Mouse (Mus musculus) G1E (cell line): ENCODE measurements around the gene Bcar3. TPM values are rescaled to one million over a fixed set of nuclear protein-coding genes. Genes with fewer than 3 reads are reported as not detected.

Experiments
- ATAC-seq: 2 replicates; pipeline ENCODE4 v1.8.0; 2016; ENCODE audit warnings: mild to moderate bottlenecking; ENCODE audit not compliant: insufficient number of reproducible peaks, poor library complexity, low FRiP score, severe bottlenecking; ENCODE audit errors: extremely low read depth
- DNase-seq: peaks from one replicate; pipeline ENCODE4 v3.0.0; 2012; ENCODE audit warnings: low spot score
- H3K27me3 ChIP-seq: 2 replicates; pipeline ENCODE4 v1.6.1; 2012; ENCODE audit warnings: mild to moderate bottlenecking, low read length, inconsistent platforms; ENCODE audit not compliant: insufficient read depth
- H3K36me3 ChIP-seq: replicated peaks from 2 replicates; pipeline ENCODE3; 2012; ENCODE audit warnings: mild to moderate bottlenecking, inconsistent platforms
- H3K4me1 ChIP-seq: 2 replicates; pipeline ENCODE4 v1.6.1; 2012; ENCODE audit warnings: low read depth, low read length, inconsistent platforms, mixed read lengths; ENCODE audit not compliant: insufficient read depth
- H3K4me3 ChIP-seq: 2 replicates; pipeline ENCODE4 v1.5.1; 2012; ENCODE audit warnings: low read depth, mild to moderate bottlenecking, inconsistent platforms, low read length, moderate library complexity, mixed read lengths
- H3K9me3 ChIP-seq: replicated peaks from 2 replicates; pipeline ENCODE4 v1.6.1; 2012; ENCODE audit warnings: inconsistent platforms
- CTCF ChIP-seq: IDR thresholded peaks from 2 replicates; pipeline ENCODE4 v1.5.1; 2012; ENCODE audit warnings: low read depth, low read length, inconsistent platforms, mixed read lengths
- GATA1 ChIP-seq: IDR thresholded peaks from 2 replicates; pipeline ENCODE4 v1.6.1; 2012; ENCODE audit warnings: borderline replicate concordance, low read length, inconsistent platforms, mixed read lengths
- GATA2 ChIP-seq: IDR thresholded peaks from 2 replicates; pipeline ENCODE4 v1.6.1; 2012; ENCODE audit warnings: low read depth, low read length, inconsistent platforms, borderline replicate concordance
- POLR2AphosphoS5 ChIP-seq: IDR thresholded peaks from 2 replicates; pipeline ENCODE4 v1.6.1; 2012; ENCODE audit warnings: low read depth, low read length, inconsistent platforms; ENCODE audit not compliant: insufficient replicate concordance
- TAL1 ChIP-seq: conservative IDR thresholded peaks from 2 replicates; pipeline ENCODE4 v1.6.1; 2012; ENCODE audit warnings: low read depth, low read length, inconsistent platforms, mixed read lengths
- polyA plus RNA-seq: library from polyadenylated mRNA; stranded (reverse); fragments of >175 nt; gene quantifications from 2 replicates; pipeline ENCODE4 v1.2.3, GENCODE M21; 2012
- total RNA-seq, 2 experiments: library from RNA; stranded (forward) in 1 of 2; stranded (reverse) in 1 of 2; fragments of 200-1000 nt in 1 of 2; fragments of >200 nt in 1 of 2; fragmentation: Nextera tagmentation in 1 of 2; gene quantifications; 2 replicates each; pipeline ENCODE4 v1.2.3; 2014 to 2017

Gene Bcar3
- total and polyA plus RNA-seq, 3 experiments: 0.27 TPM; not detected in 2

GRCm38 (mm10) chr3:122450041-122450440 is 156.1 kb downstream of the Bcar3 start:
- Histone ChIP-seq H3K4me3 (no peak overlapping the region), H3K4me1 (no peaks in the 10 kb centered on the region), H3K27me3 (no peaks in the 10 kb centered on the region), H3K9me3 (no peaks in the 10 kb centered on the region), H3K36me3 (no peaks in the 10 kb centered on the region)
- ATAC-seq (no peak), DNase-seq (no peak)
- TF ChIP-seq POLR2AphosphoS5: no peak
- no peak for TF ChIP-seq TAL1
- no peak for TF ChIP-seq GATA1
- no peak for TF ChIP-seq CTCF
- TF ChIP-seq GATA2: no peak

GRCm38 (mm10) chr3:122453875-122454274 is 159.9 kb downstream of the Bcar3 start:
- no peaks in the 10 kb centered on the region for H3K36me3 ChIP-seq
- no peaks in the 10 kb centered on the region for H3K27me3 ChIP-seq
- no peaks in the 10 kb centered on the region for H3K9me3 ChIP-seq
- no peak overlapping the region for H3K4me3 ChIP-seq
- ATAC-seq: no peak
- DNase-seq: no peak
- no peaks in the 10 kb centered on the region for H3K4me1 ChIP-seq
- TF ChIP-seq GATA2 (no peak), TAL1 (no peak), CTCF (no peak), GATA1 (no peak), POLR2AphosphoS5 (no peak)

GRCm38 (mm10) chr3:122456156-122456555 is 162.2 kb downstream of the Bcar3 start:
- ATAC-seq (no peak), DNase-seq (no peak)
- H3K9me3 ChIP-seq: no peaks in the 10 kb centered on the region
- no peak overlapping the region for H3K4me3 ChIP-seq
- H3K36me3 ChIP-seq: no peaks in the 10 kb centered on the region
- TF ChIP-seq CTCF (no peak), POLR2AphosphoS5 (no peak), GATA2 (no peak), TAL1 (no peak), GATA1 (no peak)
- no peaks in the 10 kb centered on the region for H3K4me1 ChIP-seq
- no peaks in the 10 kb centered on the region for H3K27me3 ChIP-seq

- no peaks in the 10 kb centered on the region for H3K36me3 ChIP-seq
- TF ChIP-seq GATA1: no peak
- TF ChIP-seq CTCF: no peak
- no peak for TF ChIP-seq GATA2
- TF ChIP-seq TAL1: no peak
- no peak for TF ChIP-seq POLR2AphosphoS5
- DNase-seq: no peak
- H3K27me3 ChIP-seq: no peaks in the 10 kb centered on the region; the same call in 1 of the 2 replicates
- no peaks in the 10 kb centered on the region for H3K9me3 ChIP-seq
- H3K4me1 ChIP-seq: no peaks in the 10 kb centered on the region
- H3K4me3 ChIP-seq: no peak overlapping the region
- no peak for ATAC-seq
Measured at GRCm38 (mm10) chr3:122456807-122457206, 162.9 kb downstream of the Bcar3 start.

GRCm38 (mm10) chr3:122457723-122458122 is 163.8 kb downstream of the Bcar3 start:
- no peaks in the 10 kb centered on the region for H3K4me1 ChIP-seq
- H3K36me3 ChIP-seq: no peaks in the 10 kb centered on the region
- H3K4me3 ChIP-seq: no peak overlapping the region
- H3K9me3 ChIP-seq: no peaks in the 10 kb centered on the region
- no peaks in the 10 kb centered on the region; the same call in 1 of the 2 replicates for H3K27me3 ChIP-seq
- DNase-seq (no peak), ATAC-seq (no peak)
- TF ChIP-seq TAL1: no peak
- no peak for TF ChIP-seq CTCF
- no peak for TF ChIP-seq GATA1
- TF ChIP-seq GATA2: no peak

GRCm38 (mm10) chr3:122458743-122459142 is 164.8 kb downstream of the Bcar3 start:
- no peaks in the 10 kb centered on the region for H3K4me1 ChIP-seq

More at GRCm38 (mm10) chr3:122458743-122459142, 164.8 kb downstream of the Bcar3 start:
- Histone ChIP-seq H3K27me3 (no peaks in the 10 kb centered on the region; the same call in 1 of the 2 replicates), H3K36me3 (no peaks in the 10 kb centered on the region), H3K4me3 (no peak overlapping the region), H3K9me3 (no peaks in the 10 kb centered on the region)
- ATAC-seq: no peak
- DNase-seq: no peak
- TF ChIP-seq CTCF (no peak), GATA2 (no peak), GATA1 (no peak), POLR2AphosphoS5 (no peak), TAL1 (no peak)
